ENCODE assay signal across 13 mouse cellular contexts in genomic region chr17:64765286-64765685, GRCm38 (mm10).
A peak's percentile ranks its signal among the peaks of the same experiment; 100 is the strongest.
DNase-seq lines count a peak whose midpoint lies in the region; ATAC-seq and TF ChIP-seq lines count a peak whose summit lies in the region.
"Had no signal": no experiment of that assay in that cellular context is flagged by ENCODE, and none has a peak within 500 bp of the region (broad histone marks: within the 10 kb centered on the region; RNA-seq: fewer than 3 reads in every experiment).

No protein-coding gene starts in this region.

- no peaks in the 10 kb centered on the region for H3K36me3 ChIP-seq in embryonic facial prominence, embryonic 13.5 days
- H3K36me3 ChIP-seq in embryonic facial prominence, embryonic 10.5 days (replicated peaks), result no peaks in the 10 kb centered on the region
- no peaks in the 10 kb centered on the region for H3K36me3 ChIP-seq in kidney, adult 2 months (ENCODE audit: control insufficient read depth, insufficient read depth, low read length)
- no peaks in the 10 kb centered on the region for H3K36me3 ChIP-seq in kidney, embryonic 15.5 days
- H3K36me3 ChIP-seq in midbrain, embryonic 14.5 days (ENCODE audit: control insufficient read depth, insufficient read depth, low read length), result no peaks in the 10 kb centered on the region
- H3K36me3 ChIP-seq: hindbrain, embryonic 15.5 days had no signal

- no peak overlapping the region for H3K4me3 ChIP-seq in embryonic facial prominence, embryonic 13.5 days
- H3K4me3 ChIP-seq in embryonic facial prominence, embryonic 10.5 days, result no peak overlapping the region
- no peak overlapping the region for H3K4me3 ChIP-seq in kidney, adult 2 months (ENCODE audit: insufficient read depth, low read depth, low read length)
- no peak overlapping the region for H3K4me3 ChIP-seq in kidney, embryonic 15.5 days (replicated peaks)
- no peak overlapping the region for H3K4me3 ChIP-seq in midbrain, embryonic 14.5 days (replicated peaks; ENCODE audit: low read depth, low read length)
- H3K4me3 ChIP-seq: hindbrain, embryonic 15.5 days; layer of hippocampus, adult 2 months had no signal

- no peak overlapping the region for H3K9ac ChIP-seq in embryonic facial prominence, embryonic 13.5 days
- no peak overlapping the region for H3K9ac ChIP-seq in kidney, embryonic 15.5 days
- H3K9ac ChIP-seq in midbrain, embryonic 14.5 days (replicated peaks; ENCODE audit: low read length), result no peak overlapping the region
- H3K9ac ChIP-seq: hindbrain, embryonic 15.5 days had no signal

- no peaks in the 10 kb centered on the region for H3K27me3 ChIP-seq in embryonic facial prominence, embryonic 13.5 days
- no peaks in the 10 kb centered on the region for H3K27me3 ChIP-seq in embryonic facial prominence, embryonic 10.5 days (replicated peaks; ENCODE audit: low read depth, poor library complexity, severe bottlenecking)
- no peaks in the 10 kb centered on the region for H3K27me3 ChIP-seq in kidney, adult 2 months (replicated peaks; ENCODE audit: control insufficient read depth, insufficient read depth, low read length)
- no peaks in the 10 kb centered on the region for H3K27me3 ChIP-seq in kidney, embryonic 15.5 days
- H3K27me3 ChIP-seq in midbrain, embryonic 14.5 days (ENCODE audit: control insufficient read depth, insufficient read depth, low read length), result no peaks in the 10 kb centered on the region
- H3K27me3 ChIP-seq: hindbrain, embryonic 15.5 days had no signal

- no peak for DNase-seq in embryonic facial prominence, embryonic 10.5 days (ENCODE audit: low spot score)
- DNase-seq in kidney, adult 2 months, result peak; percentile 53
- peak; percentile 64 for DNase-seq in 3T3-L1 (ENCODE audit: low read depth, low spot score)
- peak; percentile 30 for DNase-seq in cerebellum, adult 9-11 months
- no peak for DNase-seq in midbrain, embryonic 14.5 days
- DNase-seq: adrenal gland, postnatal 10 days; right cerebral cortex, postnatal 25 days; thymus, postnatal 4 days had no signal

- ATAC-seq in embryonic facial prominence, embryonic 13.5 days (ENCODE audit: insufficient number of reproducible peaks, insufficient read depth, low FRiP score, low TSS enrichment, low read depth), result no peak
- no peak for ATAC-seq in kidney, embryonic 15.5 days (replicated peaks; ENCODE audit: low FRiP score)
- ATAC-seq in inflammation-experienced regulatory T-cells, adult 6 months, result no peak
- no peak for ATAC-seq in midbrain, embryonic 14.5 days (ENCODE audit: low FRiP score, low TSS enrichment)

- WGBS in embryonic facial prominence, embryonic 13.5 days, result 22% methylated on average over 9 of the region's 9 CpGs
- WGBS in embryonic facial prominence, embryonic 10.5 days, result 51% methylated on average over 9 of the region's 9 CpGs
- 43% methylated on average over 9 of the region's 9 CpGs for WGBS in kidney, adult 2 months
- WGBS in kidney, embryonic 15.5 days, result 49% methylated on average over 9 of the region's 9 CpGs
- 69% methylated on average over 9 of the region's 9 CpGs for WGBS in midbrain, embryonic 14.5 days

- no peak overlapping the region for H3K27ac ChIP-seq in embryonic facial prominence, embryonic 13.5 days
- no peak overlapping the region for H3K27ac ChIP-seq in embryonic facial prominence, embryonic 10.5 days (replicated peaks)
- H3K27ac ChIP-seq in kidney, adult 2 months (ENCODE audit: insufficient read depth, low read depth, low read length), result no peak overlapping the region
- no peak overlapping the region for H3K27ac ChIP-seq in kidney, embryonic 15.5 days
- no peak overlapping the region for H3K27ac ChIP-seq in midbrain, embryonic 14.5 days (replicated peaks; ENCODE audit: low read depth, low read length)
- H3K27ac ChIP-seq: hindbrain, embryonic 15.5 days; layer of hippocampus, adult 2 months had no signal

- H3K9me3 ChIP-seq in embryonic facial prominence, embryonic 13.5 days, result no peaks in the 10 kb centered on the region
- no peaks in the 10 kb centered on the region for H3K9me3 ChIP-seq in embryonic facial prominence, embryonic 10.5 days
- H3K9me3 ChIP-seq in kidney, embryonic 15.5 days (replicated peaks), result no peaks in the 10 kb centered on the region
- H3K9me3 ChIP-seq in midbrain, embryonic 14.5 days (ENCODE audit: control insufficient read depth, low read length), result no peaks in the 10 kb centered on the region
- H3K9me3 ChIP-seq: hindbrain, embryonic 15.5 days had no signal

- no peak for TF ChIP-seq CTCF in kidney, adult 2 months (conservative IDR thresholded peaks at IDR 0.05; ENCODE audit: insufficient read depth, insufficient read length, low read depth, low read length)

- TF ChIP-seq POLR2A in kidney, adult 2 months (IDR thresholded peaks at IDR 0.05; ENCODE audit: low read depth, low read length), result no peak

- H3K4me1 ChIP-seq in embryonic facial prominence, embryonic 13.5 days, result peaks cover 6% of the 10 kb centered on the region
- H3K4me1 ChIP-seq in embryonic facial prominence, embryonic 10.5 days, result peaks cover 6% of the 10 kb centered on the region
- H3K4me1 ChIP-seq in kidney, adult 2 months (ENCODE audit: control insufficient read depth, insufficient read depth, low read length), result no peaks in the 10 kb centered on the region; the same call in 1 of the 2 replicates
- no peaks in the 10 kb centered on the region for H3K4me1 ChIP-seq in kidney, embryonic 15.5 days
- H3K4me1 ChIP-seq in midbrain, embryonic 14.5 days (ENCODE audit: control insufficient read depth, insufficient read depth, low read length), result 0 out of 2 replicates have a peak, but pooled peaks cover 4% of the 10 kb centered on the region

- H3K4me2 ChIP-seq in embryonic facial prominence, embryonic 13.5 days, result peak overlapping the region; percentile 7; the same call in 1 of the 2 replicates
- no peak overlapping the region for H3K4me2 ChIP-seq in kidney, embryonic 15.5 days
- no peak overlapping the region for H3K4me2 ChIP-seq in midbrain, embryonic 14.5 days (ENCODE audit: low read length)
- H3K4me2 ChIP-seq: hindbrain, embryonic 15.5 days had no signal

Comparison
In these comparisons a context has a peak if more than half of its experiments do, and no peak if none do; other contexts are left out.
1. DNase-seq: peak in kidney, adult 2 months (single experiment), 3T3-L1 (single experiment) and cerebellum, adult 9-11 months (single experiment); none in embryonic facial prominence, embryonic 10.5 days (single experiment) and midbrain, embryonic 14.5 days (single experiment).